Mouse (Mus musculus) brain, embryonic 14.5 days (tissue): Measurements from ENCODE around the gene Olfr427.

Experiments
- CTCF ChIP-seq: fragments of 200-500 bp; IDR thresholded peaks from 2 replicates; pipeline ENCODE4 v1.5.1; 2012; ENCODE audit warnings: inconsistent platforms, mild to moderate bottlenecking, moderate library complexity, borderline replicate concordance; ENCODE audit not compliant: insufficient read depth, insufficient read length; ENCODE audit errors: extremely low read depth
- POLR2A ChIP-seq: fragments of 200-500 bp; IDR thresholded peaks from 2 replicates; pipeline ENCODE4 v1.6.1; 2012; ENCODE audit warnings: mild to moderate bottlenecking, inconsistent platforms, borderline replicate concordance; ENCODE audit not compliant: poor library complexity, insufficient read depth, insufficient read length, severe bottlenecking; ENCODE audit errors: extremely low read depth

DNA sequence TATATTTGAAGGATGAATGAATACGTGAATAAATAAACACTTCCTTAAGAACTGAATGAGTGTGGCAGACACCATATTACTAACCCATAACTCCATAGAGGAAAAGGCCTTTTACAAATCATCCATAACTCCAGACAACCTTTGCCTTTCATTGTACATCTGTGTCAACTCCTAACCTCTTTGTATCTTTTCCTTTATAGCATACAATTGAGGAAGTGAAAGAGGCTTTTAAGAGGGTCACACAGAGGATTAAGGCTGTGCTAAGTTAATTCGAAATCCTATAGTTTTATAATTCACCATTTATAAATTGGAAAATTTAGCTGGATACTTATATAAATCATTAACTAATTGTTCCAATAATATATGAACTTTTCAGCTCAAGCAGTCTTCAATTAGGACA is 41.4 kb upstream of the Olfr427 start:
- TF ChIP-seq CTCF (no peak), POLR2A (no peak)
